Mouse (Mus musculus): ENCODE data around the gene Mdga1. TPM values are rescaled to one million over a fixed set of nuclear protein-coding genes. Genes with fewer than 3 reads are reported as not detected.

The Mdga1 gene
- 10 to 100 TPM; 15.0 to 18.3 TPM for total RNA-seq (2021)

GRCm38 (mm10) chr17:29970037-29970555, at the start of gene Mdga1:
Mdga1 (minus strand) TSS chr17:29970087.
- intact Hi-C loops (cut with DNase I): no loop called here

DNA sequence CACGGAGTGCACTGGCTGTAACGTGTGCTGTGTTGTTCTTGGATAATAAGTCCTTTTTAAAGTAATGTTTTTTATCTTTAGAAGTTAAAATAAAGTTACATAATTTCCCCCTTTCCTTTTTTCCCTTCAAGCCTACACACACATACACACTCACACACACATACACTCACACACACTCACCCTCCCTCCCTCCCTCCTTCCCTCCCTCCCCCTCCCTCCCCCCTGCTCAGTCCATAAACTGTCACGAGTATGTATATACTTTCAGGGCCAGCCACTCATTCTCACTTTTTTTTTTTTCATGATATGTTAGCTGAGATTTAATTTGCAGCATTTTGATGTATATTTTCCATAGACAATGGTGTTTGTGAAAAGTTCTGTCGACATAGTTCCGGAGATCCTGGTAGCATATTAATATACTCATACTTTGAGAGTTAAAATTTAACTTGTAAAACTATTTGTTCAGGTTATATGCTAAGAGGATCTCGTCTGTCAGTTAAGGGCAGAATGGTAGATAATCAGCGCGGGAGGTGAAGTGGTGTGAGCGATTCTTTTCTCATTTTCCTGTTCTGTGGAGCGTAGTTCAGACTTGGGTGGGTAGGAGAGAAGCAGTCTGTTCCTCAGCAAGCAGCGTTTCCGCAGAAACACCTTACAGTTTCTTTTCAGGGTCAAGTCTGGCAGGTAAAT, 49.2 kb upstream of the Mdga1 start:
- intact Hi-C loops (cut with DNase I): no loop called here
- no peak for DNase-seq

More at GRCm38 (mm10) chr17:29970037-29970555, at the start of gene Mdga1:
- DNase-seq: no peak

DNA sequence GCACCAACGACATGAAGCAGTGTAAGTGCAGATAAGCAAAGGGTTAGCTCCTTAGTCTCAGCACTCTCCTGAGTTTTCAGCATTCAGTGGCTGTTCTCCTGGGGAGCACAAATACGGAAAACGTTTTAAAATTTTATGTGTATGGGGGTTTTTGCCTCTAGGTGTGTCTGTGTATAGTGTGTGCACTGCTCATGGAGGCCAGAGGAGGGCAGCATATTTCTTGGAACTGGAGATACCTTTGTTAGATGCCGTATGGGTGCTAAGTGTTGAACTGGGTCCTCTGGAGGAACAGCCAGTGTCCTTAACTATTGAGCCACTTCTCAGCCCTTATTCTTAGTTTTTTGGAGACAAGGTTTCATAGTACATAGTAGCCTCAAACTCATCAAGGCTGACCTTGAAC, 44.8 kb upstream of the Mdga1 start:
- no peak for DNase-seq
- intact Hi-C loops (cut with DNase I): no loop called here

GRCm38 (mm10) chr17:30008392-30008791, 38.5 kb upstream of the Mdga1 start:
- no peak for DNase-seq
- intact Hi-C loops (cut with DNase I): loop anchor here (2.0 kb wide), 1 partner anchor 14 kb away; no protein-coding TSS in a partner anchor

GRCm38 (mm10) chr17:30007883-30008282, 38.0 kb upstream of the Mdga1 start:
- intact Hi-C loops (cut with DNase I): loop anchor here (2.0 kb wide), 1 partner anchor 15 kb away; no protein-coding TSS in a partner anchor
- DNase-seq: no peak

GRCm38 (mm10) chr17:30006877-30007276, 37.0 kb upstream of the Mdga1 start:
- DNase-seq: no peak
- intact Hi-C loops (cut with DNase I): no loop called here

DNA sequence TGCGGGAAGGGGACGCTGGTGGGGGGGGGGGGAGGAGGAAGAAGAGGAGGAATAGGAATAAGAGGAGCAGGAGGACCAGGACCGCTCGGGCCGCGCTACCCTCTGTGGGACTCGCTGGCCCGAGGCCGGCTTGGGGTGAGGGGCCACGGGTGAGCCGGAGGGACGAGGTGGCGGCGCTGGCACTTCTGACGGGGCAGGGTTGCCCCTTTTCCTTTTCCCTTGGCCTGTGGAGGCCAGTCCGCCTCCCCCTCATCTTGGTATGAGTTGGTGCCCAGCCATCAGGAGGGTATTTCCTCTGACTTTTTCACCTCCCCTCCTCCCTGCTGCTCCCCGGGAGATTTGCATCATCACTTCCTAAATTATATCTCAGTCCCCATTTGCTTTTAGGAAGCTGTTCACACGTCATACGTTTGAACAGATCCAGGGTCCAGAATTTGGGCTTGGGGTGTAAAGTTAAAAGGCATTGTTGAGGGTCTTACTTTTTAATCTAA, 35.6 kb upstream of the Mdga1 start:
- DNase-seq: peak; percentile 46 to 58
- intact Hi-C loops (cut with DNase I): no loop called here

- intact Hi-C loops (cut with DNase I): no loop called here
- no peak for DNase-seq
Measured at GRCm38 (mm10) chr17:30005103-30005443, 35.2 kb upstream of the Mdga1 start.

DNA sequence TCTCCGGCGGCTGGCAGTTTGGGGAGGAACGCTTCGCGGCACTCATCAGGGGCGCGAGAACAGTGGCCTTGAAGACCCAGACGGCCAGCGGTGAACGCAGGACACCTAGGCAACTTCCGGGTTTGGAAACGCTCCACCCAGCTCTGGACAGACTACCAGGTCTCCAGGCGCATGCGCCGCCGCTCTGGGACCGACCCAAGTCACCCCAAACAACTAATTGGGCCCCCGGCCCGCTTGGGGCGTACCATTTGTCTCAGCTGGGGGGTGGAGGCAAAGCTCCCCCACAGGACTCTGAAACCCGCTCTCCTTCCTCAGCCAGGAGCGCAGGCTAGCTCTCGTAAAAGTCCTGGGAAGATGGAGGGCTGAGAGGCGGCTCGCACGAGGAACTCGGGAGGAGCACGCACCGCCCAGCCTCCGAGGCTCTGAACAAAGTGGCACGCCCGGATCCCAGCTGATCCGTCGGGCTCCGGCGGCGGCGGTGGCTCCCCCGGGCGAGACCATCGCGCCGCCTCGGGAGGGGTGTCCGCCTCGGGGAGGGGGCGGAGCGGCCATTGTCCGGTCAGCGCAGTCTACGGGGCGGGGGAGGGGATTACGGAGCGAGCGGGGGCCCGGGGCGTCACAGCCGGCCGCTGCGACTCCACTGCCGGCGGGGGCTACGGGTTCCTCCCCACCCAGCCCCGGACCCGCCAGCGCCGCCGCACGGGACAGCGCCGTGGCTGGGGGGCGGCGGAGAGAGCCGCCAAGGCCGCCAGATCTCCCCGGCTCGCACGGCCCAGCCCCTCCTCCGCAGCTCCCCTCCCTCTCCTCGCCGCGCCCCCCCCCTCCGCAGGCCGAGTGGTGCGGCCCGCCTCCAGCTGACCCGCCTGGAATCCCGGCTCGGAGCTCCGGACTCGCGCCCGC, 34.6 kb upstream of the Mdga1 start, which contains the start of gene Zfand3:
Zfand3 (plus strand) TSS at position 531 of the 900 bp plus-strand sequence.
- intact Hi-C loops (cut with DNase I): no loop called here
- peak; percentile 96 to 99 for DNase-seq

DNA sequence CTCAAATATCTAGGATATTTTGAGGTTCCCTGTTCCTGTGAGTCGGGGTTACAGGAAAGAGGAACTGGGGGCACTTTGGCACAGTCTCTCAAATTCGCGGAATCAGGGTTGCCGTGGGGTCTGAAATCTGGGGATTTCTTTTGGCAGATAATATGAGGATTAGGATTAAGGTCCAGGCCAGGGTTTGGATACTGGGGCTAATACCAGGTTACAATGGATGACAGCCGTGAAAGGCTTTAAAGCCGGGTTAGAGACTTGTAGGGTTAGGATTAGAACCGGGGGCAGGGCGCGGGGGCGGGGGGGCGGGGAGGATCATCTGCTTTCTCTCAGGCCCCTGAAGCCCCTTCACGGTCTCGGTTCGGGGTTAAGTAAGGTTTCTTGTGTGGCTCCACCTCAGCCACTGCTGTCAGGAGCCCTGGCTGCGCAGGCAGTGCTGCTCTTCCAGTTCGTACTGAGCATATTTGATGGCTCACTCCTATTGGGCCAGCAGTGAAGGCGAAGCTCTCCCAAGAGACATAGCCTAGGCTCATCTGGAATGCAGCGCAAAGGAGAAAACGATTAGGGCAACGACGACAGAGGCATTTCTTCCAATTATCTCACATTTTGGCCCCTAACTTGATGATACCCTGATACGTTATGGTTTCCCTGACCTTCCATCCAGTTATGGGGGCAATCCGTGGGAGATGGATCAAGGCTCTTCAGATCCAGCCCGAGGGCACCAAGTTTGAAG, 28.8 kb upstream of the Mdga1 start:
- intact Hi-C loops (cut with DNase I): no loop called here
- DNase-seq: no peak

GRCm38 (mm10) chr17:29997726-29998125, 27.8 kb upstream of the Mdga1 start:
- intact Hi-C loops (cut with DNase I): no loop called here
- DNase-seq: no peak

GRCm38 (mm10) chr17:29995986-29996385, 26.1 kb upstream of the Mdga1 start:
- intact Hi-C loops (cut with DNase I): no loop called here
- DNase-seq: no peak

DNA sequence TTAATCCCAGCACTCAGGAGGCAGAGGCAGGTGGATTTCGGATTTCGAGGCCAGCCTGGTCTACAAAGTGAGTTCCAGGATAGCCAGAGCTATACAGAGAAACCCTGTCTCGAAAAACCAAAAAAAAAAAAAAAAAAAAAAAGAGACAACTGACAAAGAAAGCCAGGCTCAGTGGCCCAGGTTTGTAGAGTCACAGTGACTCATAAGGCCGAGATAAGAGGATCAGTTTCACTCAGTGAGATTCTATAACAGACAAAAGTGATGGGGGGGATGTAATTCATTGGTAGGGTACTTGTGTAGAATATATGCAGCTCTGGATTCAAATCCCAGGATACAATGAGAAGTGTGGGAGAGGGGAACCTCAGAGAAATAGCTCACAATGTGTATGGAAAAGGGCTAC, 24.6 kb upstream of the Mdga1 start:
- intact Hi-C loops (cut with DNase I): no loop called here
- DNase-seq: no peak

- DNase-seq: no peak
- intact Hi-C loops (cut with DNase I): no loop called here
Measured at GRCm38 (mm10) chr17:29994011-29994410, 24.1 kb upstream of the Mdga1 start.

DNA sequence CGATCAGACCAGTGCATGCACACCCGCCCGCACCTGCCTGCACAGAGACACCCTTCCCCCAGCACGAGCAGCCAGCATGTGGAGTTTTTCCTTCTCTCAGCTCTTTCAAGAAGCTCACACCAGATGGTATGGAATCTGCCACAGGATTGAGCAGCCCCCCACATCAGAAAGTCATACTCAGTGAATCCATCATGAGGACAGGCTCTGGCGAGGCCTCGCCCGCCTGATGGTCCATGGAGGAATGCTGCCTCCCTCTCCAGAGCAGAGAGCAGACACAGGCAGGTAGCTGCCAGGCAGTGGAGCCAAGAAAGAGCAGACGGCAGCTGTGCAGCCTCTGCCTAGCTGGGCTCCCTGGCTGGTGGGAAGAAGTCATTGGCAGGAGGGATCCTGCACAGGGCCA, 23.6 kb upstream of the Mdga1 start:
- no peak for DNase-seq
- intact Hi-C loops (cut with DNase I): no loop called here

GRCm38 (mm10) chr17:29990845-29991244, 21.0 kb upstream of the Mdga1 start:
- intact Hi-C loops (cut with DNase I): no loop called here

GRCm38 (mm10) chr17:29990136-29990535, 20.2 kb upstream of the Mdga1 start:
- intact Hi-C loops (cut with DNase I): no loop called here
- no peak for DNase-seq

More at GRCm38 (mm10) chr17:29990845-29991244, 21.0 kb upstream of the Mdga1 start:
- DNase-seq: no peak

GRCm38 (mm10) chr17:29989653-29990052, 19.8 kb upstream of the Mdga1 start:
- DNase-seq: no peak
- intact Hi-C loops (cut with DNase I): no loop called here

GRCm38 (mm10) chr17:29988141-29988540, 18.3 kb upstream of the Mdga1 start:
- intact Hi-C loops (cut with DNase I): no loop called here
- no peak for DNase-seq

DNA sequence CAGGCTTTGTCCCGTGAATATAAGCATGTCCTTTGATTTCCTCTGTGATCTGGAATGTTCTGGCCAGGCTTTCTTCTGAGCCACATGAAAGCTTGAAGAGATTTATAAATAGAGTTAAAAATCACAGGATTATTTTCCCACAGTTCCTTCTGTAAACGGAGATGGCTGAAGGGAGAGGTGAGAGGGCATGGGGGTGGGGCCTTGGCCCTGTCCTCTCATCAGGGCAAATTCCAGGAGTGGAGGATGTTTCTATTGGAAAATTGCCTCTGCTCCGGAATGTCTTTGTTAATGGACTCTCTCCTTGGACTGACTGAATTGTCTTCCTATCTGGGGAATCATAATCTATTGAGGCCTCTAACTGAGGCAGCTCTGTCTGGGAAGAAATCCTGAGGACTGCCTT, 15.6 kb upstream of the Mdga1 start:
- intact Hi-C loops (cut with DNase I): no loop called here
- peak in 1 of 2 experiments; percentile 23 for DNase-seq

DNA sequence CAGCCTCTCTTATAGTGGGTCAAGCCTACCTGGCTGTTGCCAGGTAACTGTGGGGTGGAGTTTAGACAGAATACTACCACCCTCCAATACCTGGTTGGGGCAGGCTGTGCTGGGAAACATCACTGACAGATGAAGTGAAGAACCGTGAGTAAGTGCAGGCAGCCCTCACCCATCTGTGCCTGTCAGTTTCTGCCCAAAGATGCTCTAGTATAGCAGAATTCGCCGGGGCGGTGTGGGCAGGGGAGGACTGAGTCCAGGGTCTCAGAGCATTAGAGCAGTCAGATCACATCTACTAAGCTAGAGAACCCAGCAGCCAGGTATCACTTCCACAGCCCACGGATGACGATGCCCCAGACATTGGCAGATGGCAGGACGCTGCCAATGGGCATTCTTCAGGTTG, 15.0 kb upstream of the Mdga1 start:
- DNase-seq: no peak
- intact Hi-C loops (cut with DNase I): no loop called here
